Mouse (Mus musculus) CD4-positive, CD25-positive, alpha-beta regulatory T cell, adult 9 weeks (primary cell): ENCODE results near the gene Cpb1. TPM values are rescaled to one million over a fixed set of nuclear protein-coding genes. Genes with fewer than 3 reads are reported as not detected.

ENCODE experiments used
- polyA plus RNA-seq: library from polyadenylated mRNA; unstranded; fragments of 100-300 nt; shearing (Covaris generic); gene quantifications from one replicate; pipeline ENCODE4 v1.2.1, GENCODE M21; 2017

The Cpb1 gene
- not detected for polyA plus RNA-seq

DNA sequence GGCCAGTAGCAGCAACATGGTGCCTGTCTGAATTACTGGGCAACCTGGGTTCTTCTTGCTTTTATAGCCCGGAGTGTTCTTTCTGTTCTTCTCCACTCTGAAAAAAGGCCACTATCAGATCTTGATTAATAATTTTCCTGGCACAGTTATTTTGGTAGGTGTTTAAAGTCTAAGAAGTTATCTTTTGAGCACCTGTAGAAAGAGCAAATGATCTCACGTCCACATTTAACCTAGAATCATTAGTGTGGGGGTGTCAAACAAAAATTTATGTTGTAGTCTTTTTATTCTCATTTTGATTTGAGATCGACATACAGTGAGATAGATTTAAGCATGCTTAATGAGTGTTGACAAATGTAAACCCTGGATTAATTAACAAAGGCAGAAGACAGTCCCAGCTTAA lies at the start of gene Cpb1:
Cpb1 (minus strand) TSS at position 101 of the 400 bp plus-strand sequence.

DNA sequence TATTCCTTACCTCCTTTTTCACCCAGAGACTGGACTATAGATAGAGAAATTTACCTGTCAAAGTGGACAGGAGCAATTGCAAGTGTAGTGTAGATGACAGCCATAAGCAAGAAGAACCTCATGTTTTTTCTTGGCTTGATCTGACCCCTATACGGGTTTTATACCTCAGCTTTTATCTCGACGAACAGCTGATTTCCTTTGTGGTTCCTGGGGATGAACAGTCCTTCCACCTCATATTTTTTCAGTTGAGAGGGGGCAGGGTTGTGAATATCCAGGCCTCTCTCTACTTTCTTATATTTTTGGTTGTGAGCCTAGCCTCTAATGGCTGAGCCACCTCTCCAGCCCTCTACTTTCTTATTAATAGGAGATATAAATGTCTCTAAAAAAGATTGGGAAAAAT lies 33.5 kb downstream of the Cpb1 start, which contains the start of gene Cpa3:
Cpa3 (minus strand) TSS at position 132 of the 400 bp plus-strand sequence.

Other genes starting within 250 kb of the Cpb1 start
- gene Hps3, start 240.4 kb downstream of the Cpb1 start, polyA plus RNA-seq, result 37.7 TPM
- gene Hltf, start 217.9 kb downstream of the Cpb1 start, polyA plus RNA-seq, result 79.3 TPM
- gene Gyg, start 120.4 kb downstream of the Cpb1 start, polyA plus RNA-seq, result 60.5 TPM
- 0.37 TPM for gene Cpa3, start 33.6 kb downstream of the Cpb1 start, polyA plus RNA-seq
- not detected for gene Agtr1b, start 91.4 kb upstream of the Cpb1 start, polyA plus RNA-seq